ENCODE assay signal across 9 mouse cellular contexts in genomic region chr17:86906136-86906461, GRCm38 (mm10). TPM values are rescaled to one million over a fixed set of nuclear protein-coding genes. Genes with fewer than 3 reads are reported as not detected.
A peak's percentile ranks its signal among the peaks of the same experiment; 100 is the strongest.
DNase-seq lines count a peak whose midpoint lies in the region; ATAC-seq and TF ChIP-seq lines count a peak whose summit lies in the region.
"Had no signal": no experiment of that assay in that cellular context is flagged by ENCODE, and none has a peak within 500 bp of the region (broad histone marks: within the 10 kb centered on the region; RNA-seq: fewer than 3 reads in every experiment).

No protein-coding gene starts in this region.

- H3K27ac ChIP-seq in ES-E14 (ENCODE audit: insufficient read depth, low read depth, low read length, poor library complexity, severe bottlenecking) = no peak overlapping the region
- peak overlapping the region; percentile 75 for H3K27ac ChIP-seq in forebrain, embryonic 15.5 days (replicated peaks)

- no peak overlapping the region for H3K4me3 ChIP-seq in ES-E14 (ENCODE audit: insufficient read depth in 1 of 2, low read depth in 1 of 2, low read length in 2 of 2, poor library complexity in 1 of 2, severe bottlenecking in 1 of 2)
- H3K4me3 ChIP-seq in forebrain, embryonic 15.5 days = no peak overlapping the region

- H3K4me1 ChIP-seq in ES-E14 (ENCODE audit: control insufficient read depth in 2 of 2, insufficient read depth in 2 of 2, low read length in 2 of 2, poor library complexity in 1 of 2) = no peaks in the 10 kb centered on the region
- peaks cover 25% of the 10 kb centered on the region for H3K4me1 ChIP-seq in forebrain, embryonic 15.5 days

- no peak overlapping the region for H3K9ac ChIP-seq in ES-E14 (ENCODE audit: insufficient read depth, low read depth, low read length, poor library complexity, severe bottlenecking)
- no peak overlapping the region for H3K9ac ChIP-seq in forebrain, embryonic 15.5 days (replicated peaks)

- no peaks in the 10 kb centered on the region for H3K9me3 ChIP-seq in ES-E14 (ENCODE audit: control insufficient read depth, insufficient read depth, low read depth, low read length)
- H3K9me3 ChIP-seq in forebrain, embryonic 15.5 days = no peaks in the 10 kb centered on the region

- H3K27me3 ChIP-seq in forebrain, embryonic 15.5 days = no peaks in the 10 kb centered on the region

- 3% methylated on average over 9 of the region's 9 CpGs for WGBS in forebrain, embryonic 15.5 days

- DNase-seq in ES-E14 (ENCODE audit: low read depth, low spot score) = peak; percentile 66
- DNase-seq in heart, postnatal 4 days = peak; percentile 94
- peak; percentile 80 to 92 for DNase-seq in layer of hippocampus, adult 18-20 months (ENCODE audit: low spot score in 2 of 2)
- peak; percentile 94 for DNase-seq in lung, postnatal 10 days
- peak; percentile 65 for DNase-seq in retina, adult 2 months (ENCODE audit: low read depth, low spot score)
- peak; percentile 88 for DNase-seq in thymus, postnatal 4 days

- in situ Hi-C loops in ES-E14 (cut with MboI; ENCODE audit: low sequenced_read_pairs in 2 of 2, unreplicated experiment in 2 of 2) = loop anchor here (5.0 to 25.0 kb wide), 3 partner anchors 331 to 424 kb away; no protein-coding TSS in a partner anchor

- H3K4me2 ChIP-seq in forebrain, embryonic 15.5 days (replicated peaks) = peak overlapping the region; percentile 18

- no peaks in the 10 kb centered on the region for H3K36me3 ChIP-seq in ES-E14 (ENCODE audit: control insufficient read depth, insufficient read depth, low read length, poor library complexity, severe bottlenecking)
- no peaks in the 10 kb centered on the region for H3K36me3 ChIP-seq in forebrain, embryonic 15.5 days

- 0 out of 2 replicates have a peak, but pooled peaks have one; percentile 59 for ATAC-seq in cerebellum, adult (ENCODE audit: insufficient number of reproducible peaks, low FRiP score, low TSS enrichment)
- peak; percentile 60 for ATAC-seq in forebrain, embryonic 15.5 days (replicated peaks)

TF ChIP-seq in ES-E14, 5 proteins besides CTCF, POLR2A, EP300 and RAD21:
- TF ChIP-seq MAFK (IDR thresholded peaks at IDR 0.05; ENCODE audit: insufficient read depth, low read depth, low read length) (no peak), HCFC1 (IDR thresholded peaks at IDR 0.05; ENCODE audit: borderline replicate concordance, insufficient read depth, low read length) (no peak), CHD2 (IDR thresholded peaks at IDR 0.05; ENCODE audit: low read depth, low read length) (no peak), ZNF384 (IDR thresholded peaks at IDR 0.05; ENCODE audit: low read depth, low read length) (no peak), ZC3H11A (IDR thresholded peaks at IDR 0.05; ENCODE audit: borderline replicate concordance, low read depth, low read length) (peak; percentile 97)

RNA-seq across cellular contexts. Expression of gene Tmem247, which starts 11.0 kb away (rescaled TPM):
- total RNA-seq in ES-E14 (2012; rRNA removed) = not detected in 2 replicates
- polyA plus RNA-seq in forebrain, embryonic 15.5 days (2015; fragmentation: Nextera tagmentation; extraction: Ambion mirVana) = not detected in 2 replicates
- not detected for total RNA-seq in heart, postnatal 4 days (2021)
- not detected for total RNA-seq in layer of hippocampus, adult 18-20 months (2021)
- polyA plus RNA-seq: liver, embryonic 16.5 days had no signal

RNA-seq across cellular contexts. Expression of gene Atp6v1e2, which starts 41.6 kb away (rescaled TPM):
- total RNA-seq in ES-E14 (2012; rRNA removed) = not detected in 2 replicates
- polyA plus RNA-seq in forebrain, embryonic 15.5 days (2015; fragmentation: Nextera tagmentation; extraction: Ambion mirVana) = 0.19 TPM in 1 of 2 replicates, not detected in the other
- total RNA-seq in heart, postnatal 4 days (2021) = not detected
- total RNA-seq in layer of hippocampus, adult 18-20 months (2021) = not detected
- polyA plus RNA-seq: liver, embryonic 16.5 days had no signal

RNA-seq across cellular contexts. Expression of gene Rhoq, which starts 56.8 kb away (rescaled TPM):
- total RNA-seq in ES-E14 (2012; rRNA removed) = 5.9 and 7.6 TPM in 2 replicates
- polyA plus RNA-seq in forebrain, embryonic 15.5 days (2015; fragmentation: Nextera tagmentation; extraction: Ambion mirVana) = 4.9 and 5.3 TPM in 2 replicates
- 100 to 1,000 TPM; 117 to 133 TPM for total RNA-seq in heart, postnatal 4 days (2021)
- total RNA-seq in layer of hippocampus, adult 18-20 months (2021) = 10 to 100 TPM; 39.0 to 48.0 TPM
